Mouse (Mus musculus) kidney, adult 18-20 months (tissue): ENCODE data around the gene Olfr776.
"Not testable (repeated sequence)": the region's sequence is repeated elsewhere in the genome, so short reads cannot be mapped to it uniquely, and the experiment has no call there.

ENCODE experiments used
- DNase-seq: peaks from one replicate; pipeline ENCODE4 v3.0.0; 2021

Olfr776 gene

DNA sequence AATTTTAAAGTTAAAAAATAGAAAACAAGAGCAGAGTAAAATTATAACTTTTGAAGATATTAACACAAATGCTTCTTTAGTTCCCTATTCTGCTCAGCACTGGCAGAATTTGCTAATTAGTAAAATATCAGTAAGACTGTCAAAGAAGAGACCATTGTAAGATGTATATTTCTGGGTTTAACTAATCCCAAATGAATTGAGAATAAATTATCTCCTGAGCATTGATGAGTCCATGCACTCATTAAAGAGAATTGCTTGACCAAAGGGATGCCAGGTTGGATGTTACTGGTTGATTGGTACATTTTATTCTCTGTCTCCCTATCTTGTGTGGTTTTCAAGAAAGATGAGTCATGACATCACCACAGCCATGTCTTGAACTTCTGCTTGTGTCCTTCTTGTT is at the start of gene Olfr776:
Gene Olfr776 (plus strand): TSS at position 301 of the 400 bp plus-strand sequence.
- no peak for DNase-seq

GRCm38 (mm10) chr10:129230737-129231136 is 28.2 kb upstream of the Olfr776 start:
- no peak for DNase-seq

DNA sequence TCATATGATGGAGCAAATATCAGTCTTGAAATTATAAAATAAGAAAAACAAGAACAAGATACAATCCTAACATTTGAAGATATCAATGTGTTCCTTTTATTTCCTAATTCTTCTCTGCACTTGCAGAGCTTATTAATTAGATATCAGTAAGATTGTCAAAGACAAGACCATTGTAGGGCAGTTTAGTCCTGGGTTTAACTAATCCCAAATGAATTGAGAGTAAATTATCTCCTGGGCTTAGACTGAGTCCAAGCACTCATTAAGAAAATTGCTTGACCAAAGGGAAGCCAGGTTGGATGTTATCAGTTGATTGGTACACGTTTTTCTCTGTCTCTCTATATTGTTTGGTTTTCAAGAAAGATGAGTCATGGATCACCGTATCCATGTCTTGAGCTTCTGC is 23.0 kb upstream of the Olfr776 start, which contains the start of gene Olfr774:
Gene Olfr774 (plus strand): TSS at position 301 of the 400 bp plus-strand sequence.
- DNase-seq: no peak

- DNase-seq: no peak
Observed at GRCm38 (mm10) chr10:129248112-129248511, 10.8 kb upstream of the Olfr776 start, which contains the start of gene Olfr775. Gene Olfr775 (plus strand): TSS chr10:129248412.

- DNase-seq: no peak
Observed at GRCm38 (mm10) chr10:129271081-129271535, 12.2 kb downstream of the Olfr776 start, which contains the start of gene Olfr777. Gene Olfr777 (minus strand): TSS chr10:129271485.

- not testable (repeated sequence) for DNase-seq
Observed at GRCm38 (mm10) chr10:129312973-129313372, 54.0 kb downstream of the Olfr776 start.

GRCm38 (mm10) chr10:129313521-129313920 is 54.6 kb downstream of the Olfr776 start:
- not testable (repeated sequence) for DNase-seq
